8 mouse cellular contexts compared by ENCODE assay signal in genomic region chr19:28990194-28990589, GRCm38 (mm10). TPM values are rescaled to one million over a fixed set of nuclear protein-coding genes. Genes with fewer than 3 reads are reported as not detected.
DNase-seq lines count a peak whose midpoint lies in the region; ATAC-seq and TF ChIP-seq lines count a peak whose summit lies in the region.

Gene Cdc37l1, plus strand, starts transcription at chr19:28990352.

- peak within 1 kb of the TSS; percentile 94 for H3K27ac ChIP-seq in hindbrain, embryonic 10.5 days
- H3K27ac ChIP-seq in lung, postnatal 0 days (ENCODE audit: low read length): peak within 1 kb of the TSS; percentile 96

- H3K9ac ChIP-seq in lung, postnatal 0 days (replicated peaks; ENCODE audit: low read depth): peak within 1 kb of the TSS; percentile 84

- WGBS in hindbrain, embryonic 10.5 days: under 1% methylated on average over 37 of the region's 37 CpGs
- WGBS in lung, postnatal 0 days: 1% methylated on average over 36 of the region's 37 CpGs

- H3K4me2 ChIP-seq in lung, postnatal 0 days (replicated peaks; ENCODE audit: low read depth, low read length): peak within 1 kb of the TSS; percentile 63

- ATAC-seq in frontal cortex, adult (ENCODE audit: low TSS enrichment): peak; percentile 87
- peak; percentile 99 for ATAC-seq in lung, postnatal 0 days

- no peaks in the 10 kb centered on the region for H3K27me3 ChIP-seq in hindbrain, embryonic 10.5 days (ENCODE audit: insufficient read depth, poor library complexity, severe bottlenecking)
- H3K27me3 ChIP-seq in lung, postnatal 0 days (replicated peaks; ENCODE audit: insufficient read depth, low read length): no peaks in the 10 kb centered on the region

- TF ChIP-seq EP300 in lung, postnatal 0 days (IDR thresholded peaks at IDR 0.05): 0 out of 2 replicates have a peak, but pooled peaks have one; percentile 8

- peak within 1 kb of the TSS; percentile 97 for H3K4me3 ChIP-seq in hindbrain, embryonic 10.5 days
- H3K4me3 ChIP-seq in lung, postnatal 0 days (ENCODE audit: low read depth, low read length): peak within 1 kb of the TSS; percentile 84

- TF ChIP-seq CTCF in lung, postnatal 0 days (IDR thresholded peaks at IDR 0.05): no peak

- peaks cover 17% of the 10 kb centered on the region for H3K4me1 ChIP-seq in hindbrain, embryonic 10.5 days (replicated peaks)
- H3K4me1 ChIP-seq in lung, postnatal 0 days (ENCODE audit: insufficient read depth, low read depth, low read length): no peaks in the 10 kb centered on the region

- peaks cover 31% of the 10 kb centered on the region for H3K36me3 ChIP-seq in hindbrain, embryonic 10.5 days
- peaks cover 2% of the 10 kb centered on the region; the same call in 1 of the 2 replicates for H3K36me3 ChIP-seq in lung, postnatal 0 days (ENCODE audit: insufficient read depth, low read length)

- DNase-seq in MEL-GATA-1-ER (ENCODE audit: extremely low read depth, low read depth): peak; percentile 83
- peak; percentile 96 for DNase-seq in cerebellum, adult 8-10 months
- peak; percentile 99 for DNase-seq in hindbrain, embryonic 10.5 days (ENCODE audit: low spot score)
- DNase-seq in layer of hippocampus, adult 9-11 months: peak; percentile 97
- DNase-seq in lung, postnatal 0 days (ENCODE audit: low spot score): peak; percentile 98
- DNase-seq in ovary, postnatal 14 days (ENCODE audit: low spot score): peak; percentile 98
- DNase-seq in thymus, postnatal 14 days: peak; percentile 96

- no peaks in the 10 kb centered on the region for H3K9me3 ChIP-seq in hindbrain, embryonic 10.5 days
- H3K9me3 ChIP-seq in lung, postnatal 0 days (ENCODE audit: low read length): no peaks in the 10 kb centered on the region; the same call in 1 of the 2 replicates

RNA-seq across cellular contexts. Expression of gene Cdc37l1, which starts in this region (rescaled TPM):
- polyA plus RNA-seq in hindbrain, embryonic 10.5 days (2016; fragmentation: Nextera tagmentation; extraction: Ambion mirVana): 37.0 and 38.6 TPM in 2 replicates
- 21.2 and 23.4 TPM in 2 replicates for polyA plus RNA-seq in lung, postnatal 0 days (2015; fragmentation: Nextera tagmentation; extraction: Ambion mirVana)

Comparison
In these comparisons a context has a peak if more than half of its experiments do, and no peak if none do; other contexts are left out.
1. Peak in every context shown above with its lines: DNase-seq, ATAC-seq, H3K4me3 ChIP-seq and H3K27ac ChIP-seq.